Mouse (Mus musculus) cerebellum, postnatal 14 days (tissue): ENCODE measurements at regions not wholly inside any gene's neighbourhood (a gene's known extent, or its start where the extent isn't known, plus 50 kb on each side); places are given as distances from the start of the nearest gene placed in this dataset.
A peak's percentile ranks its signal among the peaks of the same experiment; 100 is the strongest.

Source experiments
- DNase-seq, 2 experiments: peaks; one replicate each; pipeline ENCODE4 v3.0.0; 2021; ENCODE audit warnings: mixed read lengths in 2 of 2

- DNase-seq = no peak
Measured at GRCm38 (mm10) chr4:10149911-10150310, 724.4 kb upstream of the 2610301B20Rik start.

GRCm38 (mm10) chr4:10150501-10150900 is 723.8 kb upstream of the 2610301B20Rik start:
- peak; percentile 68 to 79 for DNase-seq

- no peak for DNase-seq
Measured at GRCm38 (mm10) chr4:10155705-10156390, 718.5 kb upstream of the 2610301B20Rik start.

- peak in 1 of 2 experiments; percentile 2 for DNase-seq
Measured at GRCm38 (mm10) chr4:10189896-10190295, 684.4 kb upstream of the 2610301B20Rik start.

GRCm38 (mm10) chr4:10197245-10197943 is 676.9 kb upstream of the 2610301B20Rik start:
- no peak for DNase-seq

GRCm38 (mm10) chr4:10201835-10202234 is 672.5 kb upstream of the 2610301B20Rik start:
- DNase-seq = no peak

GRCm38 (mm10) chr4:10204224-10204623 is 670.1 kb upstream of the 2610301B20Rik start:
- DNase-seq = no peak

- DNase-seq = peak in 1 of 2 experiments; percentile 6
Measured at GRCm38 (mm10) chr4:10209324-10209923, 664.9 kb upstream of the 2610301B20Rik start.

GRCm38 (mm10) chr4:10211303-10211702 is 663.0 kb upstream of the 2610301B20Rik start:
- DNase-seq = no peak

- DNase-seq = no peak
Measured at GRCm38 (mm10) chr4:10235324-10235723, 639.0 kb upstream of the 2610301B20Rik start.

GRCm38 (mm10) chr4:10242117-10242516 is 632.2 kb upstream of the 2610301B20Rik start:
- no peak for DNase-seq

GRCm38 (mm10) chr4:10242909-10243308 is 631.4 kb upstream of the 2610301B20Rik start:
- DNase-seq = no peak

- DNase-seq = no peak
Measured at GRCm38 (mm10) chr4:10254029-10254690, 620.1 kb upstream of the 2610301B20Rik start.

GRCm38 (mm10) chr4:10257537-10257936 is 616.8 kb upstream of the 2610301B20Rik start:
- no peak for DNase-seq

- no peak for DNase-seq
Measured at GRCm38 (mm10) chr4:10260351-10260750, 613.9 kb upstream of the 2610301B20Rik start.

GRCm38 (mm10) chr4:10265942-10266341 is 608.4 kb upstream of the 2610301B20Rik start:
- no peak for DNase-seq

GRCm38 (mm10) chr4:10285562-10285961 is 588.7 kb upstream of the 2610301B20Rik start:
- no peak for DNase-seq

GRCm38 (mm10) chr4:10290326-10290725 is 584.0 kb upstream of the 2610301B20Rik start:
- DNase-seq = peak; percentile 28 to 44

GRCm38 (mm10) chr4:10295012-10295530 is 579.2 kb upstream of the 2610301B20Rik start:
- DNase-seq = no peak

- no peak for DNase-seq
Measured at GRCm38 (mm10) chr4:10296220-10296619, 578.1 kb upstream of the 2610301B20Rik start.

- DNase-seq = no peak
Measured at GRCm38 (mm10) chr4:10311886-10312285, 562.4 kb upstream of the 2610301B20Rik start.

GRCm38 (mm10) chr4:10315144-10315543 is 559.2 kb upstream of the 2610301B20Rik start:
- DNase-seq = no peak

- DNase-seq = no peak
Measured at GRCm38 (mm10) chr4:10315875-10316274, 558.4 kb upstream of the 2610301B20Rik start.
